Comparison of ENCODE assay signal across 9 mouse cellular contexts in the genomic region with DNA sequence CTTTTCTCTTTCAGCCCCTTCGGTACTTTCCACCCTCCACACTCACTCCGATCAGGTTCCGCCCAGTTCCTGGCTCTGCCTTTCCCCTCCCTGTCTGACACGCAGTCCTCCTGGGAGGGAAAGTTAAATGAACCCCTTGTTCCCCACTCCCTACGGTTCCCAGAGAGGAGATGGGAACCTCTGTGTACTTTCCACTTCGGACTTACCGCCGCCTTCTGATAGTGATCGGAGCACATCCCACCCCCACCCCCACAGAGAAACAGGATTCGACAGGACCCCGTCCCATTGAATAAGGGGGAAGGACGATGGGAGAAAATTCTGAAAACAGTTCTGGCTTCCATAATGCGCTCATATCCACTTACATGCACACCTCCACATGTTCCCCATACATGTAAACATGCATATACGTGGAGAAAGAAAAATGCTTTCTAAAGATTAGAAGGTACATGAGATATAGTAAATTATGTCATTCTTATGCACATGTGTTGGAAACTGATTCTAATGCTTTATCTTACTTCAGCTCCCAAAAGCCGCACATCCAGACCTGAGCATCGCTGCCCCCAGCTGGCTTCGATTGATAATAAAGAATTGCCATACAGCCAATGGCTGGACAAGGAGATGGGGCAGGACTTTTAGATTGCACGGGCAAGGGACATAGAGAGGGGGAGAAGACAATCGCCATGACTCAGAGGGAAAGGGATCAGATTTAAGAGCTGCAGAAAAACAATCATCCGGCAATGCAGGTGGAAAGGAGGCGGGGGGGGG. TPM values are rescaled to one million over a fixed set of nuclear protein-coding genes. Genes with fewer than 3 reads are reported as not detected.
DNase-seq lines count a peak whose midpoint lies in the region; ATAC-seq and TF ChIP-seq lines count a peak whose summit lies in the region.
"Had no signal": no experiment of that assay in that cellular context is flagged by ENCODE, and none has a peak within 500 bp of the region (broad histone marks: within the 10 kb centered on the region; RNA-seq: fewer than 3 reads in every experiment).

No protein-coding gene starts in this region.

- DNase-seq in left cerebral cortex, adult 18-20 months (ENCODE audit: low spot score in 2 of 2): peak; percentile 11 to 13
- no peak for DNase-seq in left cerebral cortex, adult 11 months (ENCODE audit: low spot score)
- peak; percentile 80 for DNase-seq in brain, embryonic 14.5 days (ENCODE audit: low read depth)
- DNase-seq in kidney, postnatal 14 days: peak; percentile 11
- DNase-seq in mesoderm, embryonic 11.5 days (ENCODE audit: low read depth, low spot score): peak; percentile 66
- DNase-seq in lung, postnatal 36 days: no peak

- ATAC-seq in erythroid progenitor cell, adult 5-6 weeks (replicated peaks; ENCODE audit: low FRiP score, poor library complexity, severe bottlenecking): peak; percentile 78
- no peak for ATAC-seq in inflammation-experienced regulatory T-cells, adult 6 months

- TF ChIP-seq POLR2A in brain, embryonic 14.5 days (IDR thresholded peaks at IDR 0.05; ENCODE audit: borderline replicate concordance, extremely low read depth, insufficient read depth, insufficient read length, poor library complexity, severe bottlenecking): no peak

- peak; percentile 19; the same call in 1 of the 2 replicates for TF ChIP-seq CTCF in brain, embryonic 14.5 days (IDR thresholded peaks at IDR 0.05; ENCODE audit: borderline replicate concordance, extremely low read depth, insufficient read depth, insufficient read length)

RNA-seq across cellular contexts. Expression of a gene that starts 26.5 kb away (rescaled TPM):
- total RNA-seq in left cerebral cortex, adult 18-20 months (2021): not detected
- not detected in 2 replicates for polyA plus RNA-seq in brain, embryonic 14.5 days (2012; rRNA removed)
- not detected in 2 replicates for total RNA-seq in erythroid progenitor cell, adult 5-6 weeks (2015; ENCODE audit: low replicate concordance)
- not detected in 2 replicates for total RNA-seq in erythroid progenitor cell, adult 5-6 weeks (2017; ENCODE audit: low replicate concordance)
- not detected for polyA plus RNA-seq in inflammation-experienced regulatory T-cells, adult 6 months (2017; shearing (Covaris generic))
- total RNA-seq: heart, adult 18-20 months had no signal

RNA-seq across cellular contexts. Expression of a gene that starts 59.4 kb away (rescaled TPM):
- 10 to 100 TPM; 51.9 to 53.1 TPM for total RNA-seq in left cerebral cortex, adult 18-20 months (2021)
- 10.6 and 17.0 TPM in 2 replicates for polyA plus RNA-seq in brain, embryonic 14.5 days (2012; rRNA removed)
- 1.1 TPM in 1 of 2 replicates, not detected in the other for total RNA-seq in erythroid progenitor cell, adult 5-6 weeks (2015; ENCODE audit: low replicate concordance)
- 1.4 and 1.9 TPM in 2 replicates for total RNA-seq in erythroid progenitor cell, adult 5-6 weeks (2017; ENCODE audit: low replicate concordance)
- polyA plus RNA-seq in inflammation-experienced regulatory T-cells, adult 6 months (2017; shearing (Covaris generic)): under 1 TPM; 0.23 to 0.75 (median 0.37) TPM

Comparison
In these comparisons a context has a peak if more than half of its experiments do, and no peak if none do; other contexts are left out.
1. DNase-seq: peak in left cerebral cortex, adult 18-20 months (2 of 2), brain, embryonic 14.5 days (single experiment), kidney, postnatal 14 days (single experiment) and mesoderm, embryonic 11.5 days (single experiment); none in left cerebral cortex, adult 11 months (single experiment) and lung, postnatal 36 days (single experiment).
2. RNA of a gene that starts 59.4 kb away (total RNA-seq): 51.9 to 53.1 TPM in left cerebral cortex, adult 18-20 months; 1.1 to 1.9 TPM in erythroid progenitor cell, adult 5-6 weeks; every median in the first group is over 10 times any median in the second.